Mouse (Mus musculus): Measurements from ENCODE around the gene Slc25a24. TPM values are rescaled to one million over a fixed set of nuclear protein-coding genes. Genes with fewer than 3 reads are reported as not detected.

Slc25a24 gene
- polyA plus RNA-seq (2014; fragmentation: Illumina TruSeq; extraction: RNeasy Lipid Tissue Mini Kit (QIAGEN cat#74804); ENCODE audit: low read depth, low replicate concordance): 5.4 TPM

GRCm38 (mm10) chr3:109122641-109123530 lies at the start of gene Slc25a24:
TSS of gene Slc25a24 (plus strand) at chr3:109123149.

DNA sequence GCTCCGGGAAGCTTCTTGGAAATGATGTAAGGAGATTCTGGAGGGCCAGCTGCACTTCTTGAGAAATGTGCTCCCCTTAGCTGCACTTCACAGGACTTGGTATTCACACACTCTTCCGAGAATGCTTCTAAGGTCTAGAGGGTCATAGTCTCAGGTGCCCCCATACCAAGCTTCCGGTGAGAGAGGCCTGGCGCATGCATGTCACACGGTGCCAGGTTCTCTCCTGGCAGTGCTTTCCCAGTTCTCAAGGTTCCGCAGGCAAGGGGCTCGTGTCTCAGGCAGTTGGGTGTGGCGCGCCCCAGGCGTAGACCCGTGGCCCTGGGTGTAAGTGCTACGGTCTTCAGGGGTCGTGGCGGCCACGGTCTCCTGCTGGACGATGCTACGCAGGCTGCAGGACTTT lies 42.8 kb upstream of the Slc25a24 start, which contains the start of gene Slc25a54:
Gene Slc25a54, plus strand, starts transcription at position 301 of the 400 bp plus-strand sequence.

Other genes starting within 250 kb of the Slc25a24 start
- gene Fndc7, start 233.1 kb upstream of the Slc25a24 start, polyA plus RNA-seq (2014; fragmentation: Illumina TruSeq; extraction: RNeasy Lipid Tissue Mini Kit (QIAGEN cat#74804); ENCODE audit: low read depth, low replicate concordance): not detected
- 43.0 TPM for gene Prpf38b, start 211.4 kb upstream of the Slc25a24 start, polyA plus RNA-seq (2014; fragmentation: Illumina TruSeq; extraction: RNeasy Lipid Tissue Mini Kit (QIAGEN cat#74804); ENCODE audit: low read depth, low replicate concordance)
- not detected for gene Henmt1, start 183.3 kb upstream of the Slc25a24 start, polyA plus RNA-seq (2014; fragmentation: Illumina TruSeq; extraction: RNeasy Lipid Tissue Mini Kit (QIAGEN cat#74804); ENCODE audit: low read depth, low replicate concordance)
- gene Gm9857, start 182.7 kb upstream of the Slc25a24 start, polyA plus RNA-seq (2014; fragmentation: Illumina TruSeq; extraction: RNeasy Lipid Tissue Mini Kit (QIAGEN cat#74804); ENCODE audit: low read depth, low replicate concordance): not detected
- 9.6 TPM for gene Fam102b, start 95.5 kb upstream of the Slc25a24 start, polyA plus RNA-seq (2014; fragmentation: Illumina TruSeq; extraction: RNeasy Lipid Tissue Mini Kit (QIAGEN cat#74804); ENCODE audit: low read depth, low replicate concordance)
- gene Slc25a54, start 42.7 kb upstream of the Slc25a24 start, polyA plus RNA-seq (2014; fragmentation: Illumina TruSeq; extraction: RNeasy Lipid Tissue Mini Kit (QIAGEN cat#74804); ENCODE audit: low read depth, low replicate concordance): not detected
- gene Vav3, start 217.5 kb downstream of the Slc25a24 start, polyA plus RNA-seq (2014; fragmentation: Illumina TruSeq; extraction: RNeasy Lipid Tissue Mini Kit (QIAGEN cat#74804); ENCODE audit: low read depth, low replicate concordance): 3.7 TPM

Data from heart, adult 10 weeks (tissue).